Mouse (Mus musculus): ENCODE measurements at regions not wholly inside any gene's neighbourhood (a gene's known extent, or its start where the extent isn't known, plus 50 kb on each side); places are given as distances from the start of the nearest gene placed in this dataset.
A peak's percentile ranks its signal among the peaks of the same experiment; 100 is the strongest.

DNA sequence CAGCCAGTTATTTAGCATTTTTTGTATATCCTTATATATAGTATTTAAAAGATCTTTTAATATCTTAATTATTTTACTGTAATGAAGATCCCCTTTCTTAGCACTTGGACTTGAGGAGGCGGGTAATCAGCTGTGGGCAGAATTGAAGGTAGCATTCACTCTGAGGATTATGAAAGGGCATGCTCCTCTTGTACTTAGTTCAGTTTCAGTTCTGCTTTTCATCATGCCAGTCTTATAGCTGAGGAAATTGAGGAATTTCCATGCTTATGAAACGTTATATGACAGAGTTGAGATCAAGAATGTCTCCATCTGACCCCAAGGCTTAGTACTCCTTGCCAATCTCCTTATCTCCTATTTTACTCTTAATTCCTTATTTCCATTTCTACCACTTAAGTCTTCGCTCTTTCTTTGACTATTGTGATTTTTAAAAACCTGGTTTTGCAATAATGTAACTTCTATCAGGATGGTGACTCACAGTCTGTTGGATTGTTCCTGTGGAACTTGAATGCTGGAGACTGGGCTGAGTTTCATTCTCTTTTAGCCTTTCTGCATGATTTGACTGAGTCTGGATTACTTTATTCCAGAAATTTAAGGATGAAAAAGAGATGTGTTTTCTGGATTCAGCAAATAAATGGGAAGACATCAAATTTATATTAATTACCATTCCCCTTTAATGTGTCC, 133.6 kb downstream of the Papss1 start:
- no peak for DNase-seq (ENCODE audit: low read depth, low spot score)

DNA sequence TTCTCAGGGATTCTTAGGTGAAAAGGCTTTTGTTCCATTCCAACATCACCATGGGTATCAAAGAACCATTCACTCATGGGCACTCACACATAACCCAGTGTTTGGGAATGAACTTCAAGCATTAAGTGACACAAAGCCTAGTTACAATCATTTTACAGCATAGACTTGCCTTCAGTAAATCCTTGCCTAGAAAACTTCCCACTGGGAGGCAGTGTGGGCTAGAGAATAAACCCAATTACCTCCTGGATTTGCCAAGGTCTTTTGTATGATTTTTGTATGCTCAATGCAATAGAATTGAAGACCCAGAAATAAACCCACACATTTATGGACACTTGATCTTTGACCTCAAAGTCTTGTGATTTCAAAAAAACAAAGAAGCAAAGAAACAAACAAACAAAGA, 138.6 kb downstream of the Papss1 start:
- no peak for DNase-seq (ENCODE audit: low read depth, low spot score)

DNA sequence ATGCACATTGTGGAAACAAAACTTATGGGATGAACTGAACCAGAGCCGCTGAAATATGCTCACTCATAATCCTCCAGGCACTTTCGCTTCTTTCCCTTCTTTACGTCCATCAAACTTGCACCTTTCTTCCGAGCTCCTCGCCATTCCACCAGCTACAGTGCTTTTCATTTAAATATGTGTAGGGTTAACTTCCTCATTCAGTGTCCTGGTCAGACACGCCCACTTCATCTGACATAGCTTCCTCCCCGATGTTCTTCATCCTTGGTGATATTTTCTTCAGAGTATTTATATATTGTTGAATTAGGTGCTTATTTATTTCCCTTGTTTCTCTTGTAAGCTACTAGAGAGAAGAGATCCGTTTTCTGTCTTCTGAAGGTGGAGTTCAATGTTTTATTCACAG, 149.0 kb downstream of the Papss1 start:
- no peak for DNase-seq (ENCODE audit: low read depth, low spot score)

DNA sequence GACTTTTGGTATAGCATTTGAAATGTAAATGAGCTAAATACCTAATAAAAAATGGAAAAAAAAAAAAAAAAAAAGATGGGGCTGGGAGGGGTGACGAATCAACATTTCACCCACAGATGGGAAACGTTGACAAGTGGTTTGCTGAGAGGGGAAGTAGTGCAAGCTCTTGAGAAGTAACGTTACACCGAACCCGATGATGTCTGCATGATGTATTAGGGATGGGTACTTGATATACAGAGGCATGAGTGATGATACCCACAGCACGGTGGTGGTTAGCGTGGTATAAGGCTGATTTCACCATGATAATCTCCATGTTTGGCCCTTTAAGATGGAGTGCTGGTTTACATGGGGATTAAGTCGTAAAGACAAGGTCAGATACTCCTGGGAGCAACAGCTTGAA, 154.2 kb downstream of the Papss1 start:
- DNase-seq (ENCODE audit: low read depth, low spot score), result no peak

DNA sequence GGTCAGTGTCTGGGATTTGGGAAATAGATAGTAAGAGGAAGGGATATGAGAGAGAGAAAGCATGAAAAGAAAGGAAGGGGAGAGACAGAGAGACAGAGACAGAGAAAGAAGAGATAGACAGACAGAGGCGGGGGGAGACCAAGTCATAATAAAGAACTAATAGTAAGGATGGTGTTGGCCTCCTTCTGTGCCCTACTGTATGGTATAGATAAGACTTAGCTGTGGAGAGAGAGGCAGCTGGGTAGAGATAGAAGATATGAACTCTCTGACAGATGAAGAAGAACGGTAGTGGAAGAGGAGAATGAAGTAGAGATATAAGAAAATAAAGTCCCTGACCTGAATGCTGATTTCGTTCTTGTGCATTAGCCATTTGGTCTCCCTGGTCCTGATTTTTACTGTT, 164.1 kb downstream of the Papss1 start:
- no peak for DNase-seq (ENCODE audit: low read depth, low spot score)

DNA sequence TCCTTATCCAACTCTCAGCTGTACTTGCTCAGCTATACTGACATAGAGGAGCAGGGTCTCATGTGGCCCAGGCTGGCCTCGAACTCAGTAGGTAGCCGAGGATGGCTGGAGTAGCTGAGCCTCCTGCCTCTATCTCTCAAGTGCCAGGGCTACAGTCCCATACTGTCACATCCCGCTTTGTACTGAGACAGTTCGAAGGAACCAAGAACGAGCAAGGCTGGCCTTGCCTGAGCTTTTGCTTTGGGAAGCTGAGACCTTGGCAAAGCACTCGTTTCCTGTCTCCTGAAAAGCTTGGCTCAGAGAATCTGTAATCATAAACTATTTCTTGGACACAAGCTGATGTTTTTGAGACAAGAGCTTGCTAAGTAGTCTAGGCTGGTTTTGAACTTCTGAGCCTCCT, 169.7 kb downstream of the Papss1 start:
- DNase-seq (ENCODE audit: low read depth, low spot score), result no peak

DNA sequence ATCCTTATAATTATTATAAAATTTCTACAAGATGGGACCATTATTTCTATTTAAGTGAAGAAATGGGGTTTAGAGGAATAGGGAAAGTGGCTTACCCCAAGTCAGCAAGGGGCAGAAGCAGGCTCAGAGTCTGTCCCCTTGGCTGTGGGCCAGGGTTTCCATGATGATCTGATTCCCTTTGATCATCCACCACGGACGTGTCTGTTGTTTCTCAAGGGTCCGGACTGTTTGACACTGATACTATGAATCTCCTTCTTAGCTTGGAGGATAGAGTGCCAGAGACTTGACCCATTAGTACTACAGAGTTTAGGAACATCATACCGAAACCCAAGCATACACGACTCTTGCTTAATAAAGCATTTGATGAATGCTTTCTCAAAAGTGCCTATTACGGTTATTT, 172.9 kb downstream of the Papss1 start:
- DNase-seq (ENCODE audit: low read depth, low spot score), result no peak

DNA sequence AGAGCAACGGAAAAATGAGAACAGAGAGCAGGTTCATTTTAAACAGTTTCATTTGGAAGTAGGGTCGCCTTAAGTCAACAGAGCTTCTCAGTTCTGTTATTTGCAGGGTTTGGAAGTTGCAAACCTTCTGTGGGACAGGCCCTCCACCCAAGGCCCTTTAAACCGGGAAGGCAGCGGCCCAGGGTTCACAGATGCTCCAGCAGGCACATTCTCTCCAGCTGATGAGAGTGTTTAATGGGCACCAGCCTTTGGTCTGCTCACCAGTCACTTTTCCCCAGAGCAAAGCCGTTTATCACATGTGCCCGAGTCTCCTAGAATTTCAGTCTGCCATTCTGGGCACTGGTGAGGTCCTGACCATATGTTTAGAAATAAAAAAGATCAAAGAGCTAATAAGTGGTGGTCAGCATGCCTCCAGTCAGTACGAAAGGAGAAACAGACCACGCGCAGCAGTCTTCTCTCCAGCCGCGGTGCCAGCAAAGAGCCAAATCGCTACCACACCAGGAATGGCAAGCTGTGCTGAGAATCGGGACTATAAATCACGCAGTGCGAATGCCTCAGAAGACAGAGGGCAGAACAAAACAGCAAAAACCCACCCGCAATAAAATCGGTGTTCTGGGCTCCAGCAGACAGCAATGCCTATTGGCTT, 173.5 kb downstream of the Papss1 start:
- DNase-seq (ENCODE audit: low read depth, low spot score), result no peak

DNA sequence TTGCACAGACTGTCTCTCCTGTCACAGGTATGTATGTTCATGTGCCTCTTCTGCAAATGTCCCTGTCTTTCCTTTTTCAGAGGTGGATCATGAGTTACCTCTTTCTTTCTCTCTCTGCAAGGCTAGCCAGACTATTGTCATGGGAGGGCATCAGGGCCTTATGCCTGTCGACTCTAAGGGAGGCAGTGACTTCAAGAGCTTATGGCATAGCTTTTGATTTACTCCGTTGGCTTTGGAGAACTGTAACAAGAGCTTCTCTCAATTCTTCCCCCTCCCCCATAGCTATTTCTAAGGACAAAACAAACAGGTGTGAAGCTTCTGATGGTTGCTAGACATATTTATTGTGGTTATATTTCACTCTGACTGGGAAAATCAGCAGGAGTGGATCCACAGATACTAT, 191.0 kb downstream of the Papss1 start:
- no peak for DNase-seq (ENCODE audit: low read depth, low spot score)

DNA sequence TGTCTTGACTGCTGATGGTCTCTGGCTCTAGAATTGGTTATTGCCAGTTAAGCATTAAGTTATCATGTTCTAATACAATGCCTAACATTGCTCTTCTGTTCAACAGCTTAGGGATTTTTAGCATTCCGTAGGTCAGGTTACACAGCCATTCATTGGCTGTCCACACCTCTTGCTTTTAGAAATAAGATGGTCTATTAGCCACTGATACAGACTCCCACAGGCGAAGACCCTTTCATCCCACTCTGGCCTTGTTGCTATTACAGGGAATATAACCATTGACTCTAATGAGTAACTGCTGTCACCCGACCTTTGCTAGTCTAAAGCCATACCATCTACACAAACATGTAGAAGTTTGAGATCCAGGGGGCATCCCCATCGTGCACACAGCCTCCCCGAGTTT, 191.6 kb downstream of the Papss1 start:
- no peak for DNase-seq (ENCODE audit: low read depth, low spot score)

DNA sequence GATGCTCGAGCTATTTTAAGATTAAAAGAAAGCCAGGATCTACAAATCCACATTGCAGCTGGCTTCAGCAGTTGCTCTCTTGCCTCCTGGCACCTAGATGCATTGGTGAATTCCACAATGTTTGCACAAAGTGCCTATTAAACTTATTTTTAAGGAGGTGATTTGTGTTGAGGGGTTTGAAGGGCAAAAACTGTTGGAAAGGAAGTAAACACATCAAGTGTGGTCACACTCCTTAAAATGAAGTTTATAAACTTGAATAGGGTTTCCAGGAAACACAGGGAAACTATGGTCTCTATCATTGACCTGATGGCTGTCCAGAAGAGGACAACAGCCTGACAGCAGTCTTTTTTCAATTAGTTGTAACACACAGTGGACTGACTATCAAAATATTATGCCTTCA, 205.4 kb downstream of the Papss1 start:
- DNase-seq (ENCODE audit: low read depth, low spot score), result no peak

DNA sequence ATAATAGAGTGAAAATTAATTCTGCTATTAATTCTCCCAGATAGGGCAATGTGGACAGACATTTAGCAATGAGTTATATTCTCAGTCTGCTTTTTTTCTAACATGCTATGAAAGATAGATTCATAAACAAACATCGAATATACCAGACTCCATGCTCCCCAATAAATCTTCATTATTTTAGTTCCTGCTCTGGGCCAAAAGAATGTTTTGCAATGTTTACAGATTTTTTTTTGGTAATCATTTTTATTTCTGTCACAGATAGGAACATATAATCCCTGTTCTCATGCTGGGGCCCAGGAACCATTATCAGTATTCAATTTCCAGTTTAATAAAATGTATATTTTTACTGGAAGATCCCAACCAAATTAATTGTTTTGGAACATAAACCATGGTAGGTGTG, 205.9 kb downstream of the Papss1 start:
- DNase-seq (ENCODE audit: low read depth, low spot score), result no peak

DNA sequence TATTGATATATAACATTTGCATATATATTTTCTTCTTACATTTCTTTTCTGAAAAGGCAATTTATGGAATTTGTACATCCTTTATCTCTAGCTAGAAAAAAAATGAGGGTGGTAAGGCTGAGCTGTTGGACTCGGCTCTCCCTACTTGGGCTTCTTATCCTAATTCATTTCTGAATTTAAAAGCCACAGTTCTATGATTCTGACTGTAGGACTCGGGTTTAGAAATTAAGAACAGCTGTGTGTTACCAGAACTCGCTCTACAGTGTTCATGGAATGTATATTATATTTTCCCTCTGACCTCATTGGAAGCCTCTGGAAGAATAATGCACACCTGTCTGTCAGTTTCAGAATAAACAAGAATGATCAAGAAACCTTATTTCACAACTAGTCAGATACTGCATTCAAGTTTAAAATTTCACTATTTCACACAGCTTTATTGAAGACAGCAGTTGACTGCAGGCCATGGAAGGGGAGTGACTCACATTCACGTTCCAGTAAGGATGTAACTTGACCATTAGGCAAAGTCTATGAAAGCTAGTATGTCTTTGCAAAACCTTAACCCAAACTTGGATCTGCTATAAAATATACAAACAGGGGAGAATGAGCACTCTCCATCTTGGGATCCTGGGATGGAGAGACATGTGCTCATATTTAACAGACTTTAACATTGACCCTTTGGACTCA, 207.4 kb downstream of the Papss1 start:
- DNase-seq (ENCODE audit: low read depth, low spot score), result no peak

DNA sequence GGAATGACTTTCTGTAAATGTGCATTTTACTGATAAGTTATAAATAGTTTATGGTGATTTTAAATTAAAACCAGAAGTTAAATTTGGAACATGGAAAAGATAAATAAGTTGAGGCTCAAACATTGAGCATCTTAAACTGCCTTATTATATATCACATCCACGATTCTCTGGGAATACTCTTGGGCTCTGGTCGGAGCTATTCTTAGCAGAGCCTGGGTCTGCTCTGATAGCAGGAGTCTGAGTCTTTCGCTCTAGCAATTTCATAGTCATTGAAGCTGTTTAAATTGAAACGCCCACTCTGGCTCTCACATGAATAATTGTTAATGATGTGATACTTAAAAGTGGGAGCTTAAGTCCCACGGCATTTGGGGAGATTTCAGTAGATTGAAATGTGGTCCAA, 208.0 kb downstream of the Papss1 start:
- DNase-seq (ENCODE audit: low read depth, low spot score), result peak; percentile 17

DNA sequence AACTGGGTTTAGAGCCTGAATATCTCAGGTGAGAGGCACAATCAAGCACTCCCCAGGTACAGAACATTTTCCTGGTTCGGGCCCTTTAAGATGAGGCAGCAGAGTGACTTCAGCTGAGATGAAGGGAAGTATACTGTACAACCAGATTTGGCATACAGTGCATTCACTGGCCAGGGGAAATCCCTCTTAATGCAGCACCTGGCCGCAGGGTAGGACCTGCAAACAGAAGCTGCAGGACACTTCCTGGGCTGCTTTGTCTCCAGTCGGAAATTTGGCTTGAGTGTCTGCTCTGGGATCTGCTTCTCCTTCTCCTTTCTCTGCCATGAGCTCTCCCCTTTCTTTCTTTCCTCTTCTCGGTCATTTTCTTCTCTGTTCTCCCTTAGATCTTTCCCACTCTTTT, 210.9 kb downstream of the Papss1 start:
- no peak for DNase-seq (ENCODE audit: low read depth, low spot score)

DNA sequence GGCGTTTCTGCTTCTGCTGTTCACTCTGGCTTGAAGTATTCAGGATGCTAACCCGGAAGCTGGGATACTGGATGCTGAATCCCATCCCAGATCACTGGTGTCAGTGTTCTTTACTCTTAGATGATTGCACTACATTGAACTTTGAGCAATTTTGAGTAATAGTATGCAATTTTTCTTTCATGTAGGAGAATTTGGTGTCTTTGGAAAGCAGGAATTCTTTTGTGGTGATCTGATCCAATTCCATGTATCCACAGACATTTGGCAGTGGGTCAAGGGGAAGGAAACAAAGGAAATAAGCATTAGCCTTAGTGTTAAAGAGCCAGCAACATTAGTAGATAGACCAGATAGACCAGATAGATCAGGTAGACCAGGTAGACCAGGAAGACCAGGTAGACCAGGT, 212.1 kb downstream of the Papss1 start:
- DNase-seq (ENCODE audit: low read depth, low spot score), result no peak

DNA sequence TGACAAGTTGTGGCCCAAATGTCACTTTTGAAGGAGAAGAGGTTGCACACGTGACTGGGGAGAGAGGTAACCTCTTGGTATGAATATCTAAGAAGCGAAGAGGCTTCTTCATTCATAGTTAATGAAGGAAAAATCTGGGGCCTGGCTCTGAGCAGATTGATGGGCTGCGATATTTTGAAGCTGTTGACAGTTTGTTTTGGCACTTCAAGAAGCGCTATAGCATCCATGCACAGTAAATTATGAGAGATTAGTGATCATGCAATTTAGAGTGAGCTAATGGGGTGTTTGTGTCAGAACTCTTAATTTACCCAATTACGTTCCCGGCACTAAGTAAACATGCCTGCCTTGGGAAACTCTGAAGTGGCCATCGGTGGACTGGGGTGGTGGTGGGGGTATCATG, 215.2 kb downstream of the Papss1 start:
- DNase-seq (ENCODE audit: low read depth, low spot score), result no peak

DNA sequence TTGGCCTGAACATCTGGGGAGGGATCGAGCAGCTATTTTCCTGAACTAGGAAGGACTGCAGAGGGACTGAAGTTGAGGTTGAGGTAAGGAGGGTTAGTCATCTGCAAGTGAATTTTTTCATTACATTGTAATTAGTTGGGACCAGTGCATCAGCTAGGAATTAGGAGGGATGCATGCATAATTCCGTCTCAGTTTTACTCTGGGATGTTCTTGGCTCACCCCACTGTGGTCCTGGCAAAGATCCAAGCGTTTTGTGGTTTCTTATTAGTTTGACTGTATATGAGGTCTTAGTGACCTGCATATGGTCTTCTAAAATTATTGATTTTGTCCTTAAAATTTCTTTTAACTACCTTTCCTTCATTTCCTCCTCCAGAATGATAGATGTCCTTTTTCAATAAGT, 221.0 kb downstream of the Papss1 start:
- DNase-seq (ENCODE audit: low read depth, low spot score), result no peak

DNA sequence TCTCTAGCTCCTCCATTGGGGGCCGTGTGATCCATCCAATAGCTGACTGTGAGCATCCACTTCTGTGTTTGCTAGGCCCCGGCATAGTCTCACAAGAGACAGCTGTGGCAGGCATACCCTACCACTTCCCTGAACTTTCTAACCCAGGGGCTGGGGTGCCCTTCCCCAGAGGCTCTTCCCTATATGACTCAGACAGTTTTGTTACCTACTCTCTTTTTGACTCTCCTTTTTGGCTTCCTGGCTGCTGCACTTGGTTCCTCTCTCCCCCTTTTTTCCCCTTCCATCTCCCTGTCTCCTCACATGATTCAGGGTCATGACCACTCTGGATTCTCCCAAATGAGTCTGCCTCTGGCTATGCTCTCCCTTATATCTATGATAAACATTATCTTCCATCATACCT, 223.8 kb downstream of the Papss1 start:
- no peak for DNase-seq (ENCODE audit: low read depth, low spot score)

DNA sequence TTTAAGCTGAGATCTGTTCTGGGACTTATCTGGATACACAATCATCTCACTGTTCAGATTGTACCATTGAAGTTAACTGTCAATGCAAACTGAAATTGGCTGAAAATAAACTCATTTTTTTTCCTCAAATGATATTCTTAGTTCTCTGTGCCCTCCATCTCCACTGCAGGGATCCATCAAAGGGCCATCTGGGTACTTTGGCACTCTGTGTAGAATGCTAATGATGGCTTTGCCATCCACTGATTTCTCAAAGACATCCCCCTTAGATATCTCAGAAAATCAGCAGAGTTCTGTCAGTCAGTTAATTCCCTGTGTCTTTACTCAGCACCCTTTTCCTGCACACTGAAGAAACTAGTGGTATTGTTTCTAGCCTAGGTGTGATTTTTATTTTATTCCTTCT, 224.6 kb downstream of the Papss1 start:
- DNase-seq (ENCODE audit: low read depth, low spot score), result no peak

DNA sequence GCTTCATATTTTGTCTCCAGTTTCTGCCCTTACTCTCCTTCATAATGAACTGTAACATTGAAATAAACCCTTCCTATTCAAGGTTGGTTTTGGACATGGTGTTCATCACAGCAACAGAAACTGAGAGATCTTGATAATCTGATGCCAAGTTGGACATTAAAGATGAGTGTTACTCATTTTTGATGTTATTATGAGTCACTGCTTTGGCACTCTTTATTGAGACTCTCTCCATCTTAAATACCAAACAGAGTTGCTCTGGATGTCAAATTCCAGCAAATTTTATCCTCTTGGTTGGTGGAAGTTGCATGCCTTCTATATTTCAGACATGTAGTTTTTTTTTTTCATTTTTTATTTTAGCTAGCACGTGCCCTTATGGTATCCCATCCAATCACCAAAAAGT, 229.5 kb downstream of the Papss1 start:
- DNase-seq (ENCODE audit: low read depth, low spot score), result no peak

DNA sequence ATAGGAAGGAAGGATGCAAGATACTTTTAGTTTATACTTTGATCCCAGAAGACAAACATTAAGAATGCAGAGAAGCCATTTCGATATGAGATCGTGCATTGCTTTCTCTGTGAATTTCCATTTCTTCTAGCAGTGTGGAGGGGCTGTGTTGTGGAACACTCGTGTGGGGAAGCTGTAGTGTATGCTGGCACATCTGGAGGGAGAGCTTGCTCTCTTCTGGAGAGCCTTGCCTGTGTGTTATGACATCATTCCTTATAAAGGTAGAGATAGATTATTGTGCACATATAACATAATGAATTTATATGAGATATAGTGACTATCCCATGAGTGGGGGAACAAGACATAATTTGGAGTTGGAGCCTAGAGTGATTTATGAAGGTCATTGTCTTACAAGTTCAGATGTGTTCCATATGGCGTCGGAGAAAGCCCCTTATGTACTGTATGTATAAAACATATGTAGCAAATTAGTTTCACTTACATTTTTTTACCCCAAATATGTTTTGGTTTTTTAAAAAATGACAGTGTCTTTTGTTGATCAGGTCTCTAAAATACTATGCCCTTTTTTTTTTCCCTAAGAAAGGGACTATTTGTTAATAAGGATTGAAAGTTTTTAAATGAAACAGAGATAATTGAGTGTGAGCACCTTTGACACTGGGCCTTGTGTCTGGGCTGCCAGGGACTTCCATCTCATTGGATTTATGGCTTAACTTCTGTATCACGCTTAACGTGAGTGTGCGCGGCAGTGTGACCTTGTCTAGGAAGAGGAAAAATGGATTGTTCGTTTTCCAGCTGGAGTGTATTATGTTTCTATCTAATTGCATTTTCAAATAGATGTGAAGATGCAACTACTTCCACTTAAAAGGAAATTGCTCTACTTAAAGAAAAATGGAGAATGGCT, 230.8 kb downstream of the Papss1 start:
- no peak for DNase-seq (ENCODE audit: low read depth, low spot score)

Measured in telencephalon, adult 2 months (tissue).